ENCODE assay signal across 25 mouse cellular contexts in genomic region chrX:99410942-99411341, GRCm38 (mm10).
A peak's percentile ranks its signal among the peaks of the same experiment; 100 is the strongest.
DNase-seq lines count a peak whose midpoint lies in the region; ATAC-seq and TF ChIP-seq lines count a peak whose summit lies in the region.
"Had no signal": no experiment of that assay in that cellular context is flagged by ENCODE, and none has a peak within 500 bp of the region (broad histone marks: within the 10 kb centered on the region; RNA-seq: fewer than 3 reads in every experiment).

No protein-coding gene starts in this region.

- H3K9me3 ChIP-seq in liver, embryonic 13.5 days (replicated peaks) = no peaks in the 10 kb centered on the region
- no peaks in the 10 kb centered on the region for H3K9me3 ChIP-seq in liver, embryonic 11.5 days (ENCODE audit: control insufficient read depth, low read length)
- H3K9me3 ChIP-seq in intestine, embryonic 15.5 days = no peaks in the 10 kb centered on the region
- H3K9me3 ChIP-seq in stomach, postnatal 0 days (ENCODE audit: control insufficient read depth, low read length) = no peaks in the 10 kb centered on the region
- H3K9me3 ChIP-seq: forebrain, embryonic 15.5 days; limb, embryonic 13.5 days; liver, embryonic 15.5 days; megakaryocyte, embryonic 14.5 days; midbrain, embryonic 13.5 days had no signal

- H3K36me3 ChIP-seq in liver, embryonic 13.5 days = no peaks in the 10 kb centered on the region
- H3K36me3 ChIP-seq in liver, embryonic 11.5 days (ENCODE audit: control insufficient read depth, insufficient read depth, low read length) = no peaks in the 10 kb centered on the region
- no peaks in the 10 kb centered on the region for H3K36me3 ChIP-seq in intestine, embryonic 15.5 days
- H3K36me3 ChIP-seq in stomach, postnatal 0 days (ENCODE audit: control insufficient read depth, insufficient read depth, low read length) = no peaks in the 10 kb centered on the region
- H3K36me3 ChIP-seq: forebrain, embryonic 15.5 days; limb, embryonic 13.5 days; liver, embryonic 15.5 days; midbrain, embryonic 13.5 days had no signal

- no peak for TF ChIP-seq EP300 in stomach, postnatal 0 days (optimal IDR thresholded peaks at IDR 0.05)

- H3K4me1 ChIP-seq in liver, embryonic 13.5 days (replicated peaks) = 0 out of 2 replicates have a peak, but pooled peaks cover under 1% of the 10 kb centered on the region
- H3K4me1 ChIP-seq in liver, embryonic 11.5 days (replicated peaks; ENCODE audit: control insufficient read depth, insufficient read depth, low read length) = no peaks in the 10 kb centered on the region
- no peaks in the 10 kb centered on the region for H3K4me1 ChIP-seq in intestine, embryonic 15.5 days (replicated peaks)
- H3K4me1 ChIP-seq in stomach, postnatal 0 days (replicated peaks; ENCODE audit: control insufficient read depth, insufficient read depth) = no peaks in the 10 kb centered on the region
- H3K4me1 ChIP-seq: forebrain, embryonic 15.5 days; liver, embryonic 15.5 days; megakaryocyte, embryonic 14.5 days; midbrain, embryonic 13.5 days had no signal

- H3K9ac ChIP-seq in liver, embryonic 13.5 days = no peak overlapping the region
- H3K9ac ChIP-seq in liver, embryonic 11.5 days (ENCODE audit: low read depth, low read length) = no peak overlapping the region
- no peak overlapping the region for H3K9ac ChIP-seq in intestine, embryonic 15.5 days
- H3K9ac ChIP-seq in stomach, postnatal 0 days (ENCODE audit: low read length) = no peak overlapping the region
- H3K9ac ChIP-seq: forebrain, embryonic 15.5 days; limb, embryonic 13.5 days; liver, embryonic 15.5 days; midbrain, embryonic 13.5 days had no signal

- H3K4me3 ChIP-seq in liver, embryonic 13.5 days (replicated peaks) = no peak overlapping the region
- H3K4me3 ChIP-seq in liver, embryonic 11.5 days (ENCODE audit: low read depth, low read length) = no peak overlapping the region
- H3K4me3 ChIP-seq in intestine, embryonic 15.5 days (replicated peaks) = no peak overlapping the region
- H3K4me3 ChIP-seq in stomach, postnatal 0 days (ENCODE audit: low read depth, low read length) = no peak overlapping the region
- H3K4me3 ChIP-seq: forebrain, embryonic 15.5 days; layer of hippocampus, adult 2 months; limb, embryonic 13.5 days; liver, embryonic 15.5 days; megakaryocyte, embryonic 14.5 days; midbrain, embryonic 13.5 days had no signal

- peak; percentile 17 for DNase-seq in adrenal gland, adult 2 months
- no peak for DNase-seq in adrenal gland, postnatal 36 days
- DNase-seq in liver, embryonic 13.5 days = no peak
- no peak for DNase-seq in liver, embryonic 11.5 days (ENCODE audit: low spot score)
- peak; percentile 18 for DNase-seq in stomach, postnatal 0 days (ENCODE audit: low spot score)
- DNase-seq in left cerebral cortex, adult 8-10 months (ENCODE audit: low spot score in 2 of 2) = no peak
- DNase-seq: adrenal gland, postnatal 14 days; cerebellum, adult 8-10 months; cerebellum, postnatal 36 days; embryo, embryonic 11 days; gastrocnemius, postnatal 14 days; heart, adult 11 months; heart, postnatal 10 days; kidney, adult 9 months; layer of hippocampus, postnatal 36 days had no signal

- WGBS in liver, embryonic 13.5 days (ENCODE audit: insufficient replicate concordance) = 64% methylated on average over 3 of the region's 3 CpGs
- WGBS in liver, embryonic 11.5 days = 57% methylated on average over 3 of the region's 3 CpGs
- WGBS in intestine, embryonic 15.5 days = 62% methylated on average over 3 of the region's 3 CpGs
- WGBS in stomach, postnatal 0 days = 69% methylated on average over 3 of the region's 3 CpGs

- H3K27me3 ChIP-seq in liver, embryonic 13.5 days = 0 out of 2 replicates have a peak, but pooled peaks cover 7% of the 10 kb centered on the region
- peaks cover 26% of the 10 kb centered on the region for H3K27me3 ChIP-seq in liver, embryonic 11.5 days (replicated peaks; ENCODE audit: control insufficient read depth, insufficient read depth, low read length)
- H3K27me3 ChIP-seq in intestine, embryonic 15.5 days (replicated peaks) = peaks cover 20% of the 10 kb centered on the region; the same call in 1 of the 2 replicates
- H3K27me3 ChIP-seq in stomach, postnatal 0 days (ENCODE audit: control insufficient read depth, insufficient read depth, low read length) = no peaks in the 10 kb centered on the region
- H3K27me3 ChIP-seq: forebrain, embryonic 15.5 days had no signal

- TF ChIP-seq CTCF in stomach, postnatal 0 days (IDR thresholded peaks at IDR 0.05; ENCODE audit: low read depth) = no peak

- no peak overlapping the region for H3K4me2 ChIP-seq in liver, embryonic 13.5 days
- H3K4me2 ChIP-seq in liver, embryonic 11.5 days = no peak overlapping the region
- no peak overlapping the region for H3K4me2 ChIP-seq in intestine, embryonic 15.5 days (replicated peaks)
- no peak overlapping the region for H3K4me2 ChIP-seq in stomach, postnatal 0 days (replicated peaks; ENCODE audit: low read depth)
- H3K4me2 ChIP-seq: forebrain, embryonic 15.5 days; heart, embryonic 11.5 days; limb, embryonic 13.5 days; liver, embryonic 15.5 days; midbrain, embryonic 13.5 days had no signal

- no peak overlapping the region for H3K27ac ChIP-seq in liver, embryonic 13.5 days
- H3K27ac ChIP-seq in liver, embryonic 11.5 days (ENCODE audit: low read depth, low read length) = no peak overlapping the region
- no peak overlapping the region for H3K27ac ChIP-seq in intestine, embryonic 15.5 days
- no peak overlapping the region for H3K27ac ChIP-seq in stomach, postnatal 0 days (replicated peaks)
- H3K27ac ChIP-seq: forebrain, embryonic 15.5 days; hindbrain, postnatal 0 days; layer of hippocampus, adult 2 months; liver, embryonic 15.5 days; midbrain, embryonic 13.5 days had no signal

- ATAC-seq in liver, embryonic 13.5 days (ENCODE audit: low read depth) = 0 out of 2 replicates have a peak, but pooled peaks have one; percentile 4
- ATAC-seq in liver, embryonic 11.5 days (replicated peaks; ENCODE audit: low FRiP score) = no peak
- peak; percentile 70 for ATAC-seq in intestine, embryonic 15.5 days
- ATAC-seq in stomach, postnatal 0 days (ENCODE audit: low FRiP score, low TSS enrichment) = peak; percentile 63; the same call in 1 of the 2 replicates
- ATAC-seq: activated CD4-positive, CD25-positive, alpha-beta regulatory T cell, adult 4 months; forebrain, embryonic 15.5 days; hindbrain, postnatal 0 days; midbrain, embryonic 13.5 days had no signal

Comparison
In these comparisons a context has a peak if more than half of its experiments do, and no peak if none do; other contexts are left out.
1. DNase-seq: peak in adrenal gland, adult 2 months (single experiment) and stomach, postnatal 0 days (single experiment); none in adrenal gland, postnatal 36 days (0 of 2), liver, embryonic 13.5 days (single experiment), liver, embryonic 11.5 days (single experiment) and left cerebral cortex, adult 8-10 months (0 of 2).